Mouse (Mus musculus) midbrain, embryonic 14.5 days (tissue): ENCODE results near the gene Dlg4. TPM values are rescaled to one million over a fixed set of nuclear protein-coding genes. Genes with fewer than 3 reads are reported as not detected.
A peak's percentile ranks its signal among the peaks of the same experiment; 100 is the strongest.

Experiments
- ATAC-seq: fragments of 200-750 bp; cut with Nextera tagmentation; 2 replicates; pipeline ENCODE4 v1.8.0; 2017; ENCODE audit warnings: moderate number of reproducible peaks, moderate library complexity; ENCODE audit not compliant: low FRiP score, low TSS enrichment
- DNase-seq: peaks from one replicate; pipeline ENCODE4 v3.0.0-alpha.2; 2015
- H3K27ac ChIP-seq: fragments of 300-500 bp; sonication (generic); replicated peaks from 2 replicates; pipeline ENCODE4 v1.5.1; 2014; ENCODE audit warnings: mild to moderate bottlenecking, low read depth, low read length, moderate library complexity
- H3K27me3 ChIP-seq: fragments of 300-500 bp; sonication (generic); 2 replicates; pipeline ENCODE4 v1.6.1; 2014; ENCODE audit warnings: low read length, control low read depth, mixed read lengths; ENCODE audit not compliant: control insufficient read depth, insufficient read depth
- H3K36me3 ChIP-seq: fragments of 300-500 bp; sonication (generic); 2 replicates; pipeline ENCODE4 v1.6.1; 2014; ENCODE audit warnings: low read length, control low read depth; ENCODE audit not compliant: control insufficient read depth, insufficient read depth
- H3K4me1 ChIP-seq: fragments of 300-500 bp; sonication (generic); 2 replicates; pipeline ENCODE4 v1.6.1; 2014; ENCODE audit warnings: mild to moderate bottlenecking, antibody characterized with exemption, low read length, control low read depth; ENCODE audit not compliant: control insufficient read depth, insufficient read depth
- H3K4me2 ChIP-seq: fragments of 300-500 bp; sonication (generic); 2 replicates; pipeline ENCODE4 v1.6.1; 2014; ENCODE audit warnings: mild to moderate bottlenecking, low read length, moderate library complexity
- H3K4me3 ChIP-seq: fragments of 300-500 bp; sonication (generic); replicated peaks from 2 replicates; pipeline ENCODE4 v1.5.1; 2014; ENCODE audit warnings: low read depth, low read length
- H3K9ac ChIP-seq: fragments of 300-500 bp; sonication (generic); replicated peaks from 2 replicates; pipeline ENCODE4 v1.6.1; 2014; ENCODE audit warnings: mild to moderate bottlenecking, low read length, moderate library complexity
- H3K9me3 ChIP-seq: fragments of 300-500 bp; sonication (generic); 2 replicates; pipeline ENCODE4 v1.6.1; 2016; ENCODE audit warnings: low read length, control low read depth, mixed read lengths; ENCODE audit not compliant: control insufficient read depth
- WGBS: fragments of 180-500 bp; shearing (Covaris S2); extraction: QIAGEN DNeasy Blood & Tissue Kit; methylation state at CpG from one replicate; pipeline ENCODE4 v1.1.7; 2014; 5-methylcytosine and 5-hydroxymethylcytosine counted together
- polyA plus RNA-seq: library from polyadenylated mRNA; unstranded; fragments of >200 nt; fragmentation: Nextera tagmentation; extraction: Ambion mirVana; gene quantifications from 2 replicates; pipeline ENCODE4 v1.2.1, GENCODE M21; 2014

Gene Dlg4
- polyA plus RNA-seq: 33.1 and 41.0 TPM in 2 replicates

- Histone ChIP-seq H3K4me2 (peak within 1 kb of the TSS; percentile 89), H3K27ac (peak within 1 kb of the TSS; percentile 94), H3K9ac (peak within 1 kb of the TSS; percentile 80), H3K4me3 (peak within 1 kb of the TSS; percentile 77), H3K9me3 (no peaks in the 10 kb centered on the region), H3K36me3 (peaks cover 25% of the 10 kb centered on the region), H3K4me1 (peaks cover 42% of the 10 kb centered on the region), H3K27me3 (no peaks in the 10 kb centered on the region)
- no peak for DNase-seq
- WGBS: 50% methylated on average over 3 of the region's 3 CpGs
- ATAC-seq: no peak
Observed at GRCm38 (mm10) chr11:70016669-70017068, at the start of gene Dlg4. Dlg4 (plus strand) TSS chr11:70016942.

- no peak overlapping the region for H3K27ac ChIP-seq
- no peak overlapping the region for H3K4me2 ChIP-seq
- WGBS: 92% methylated on average over 4 of the region's 4 CpGs
- peaks cover 39% of the 10 kb centered on the region for H3K36me3 ChIP-seq
- DNase-seq (no peak), ATAC-seq (no peak)
- no peak overlapping the region for H3K4me3 ChIP-seq
- no peaks in the 10 kb centered on the region for H3K9me3 ChIP-seq
- 0 out of 2 replicates have a peak, but pooled peaks cover 5% of the 10 kb centered on the region for H3K4me1 ChIP-seq
- H3K9ac ChIP-seq: no peak overlapping the region
- H3K27me3 ChIP-seq: peaks cover 45% of the 10 kb centered on the region
Observed at GRCm38 (mm10) chr11:69968793-69969192, 47.9 kb upstream of the Dlg4 start.

- H3K36me3 ChIP-seq: peaks cover 53% of the 10 kb centered on the region
- no peak for ATAC-seq
- 90% methylated on average over 6 of the region's 6 CpGs for WGBS
Observed at GRCm38 (mm10) chr11:69970222-69970621, 46.5 kb upstream of the Dlg4 start.

GRCm38 (mm10) chr11:69970775-69971174, 46.0 kb upstream of the Dlg4 start:
- H3K4me1 ChIP-seq: 0 out of 2 replicates have a peak, but pooled peaks cover 5% of the 10 kb centered on the region
- 89% methylated on average over 3 of the region's 3 CpGs for WGBS
- ATAC-seq (no peak), DNase-seq (no peak)
- no peak overlapping the region for H3K27ac ChIP-seq
- no peak overlapping the region for H3K9ac ChIP-seq
- H3K36me3 ChIP-seq: peaks cover 57% of the 10 kb centered on the region
- peaks cover 26% of the 10 kb centered on the region for H3K27me3 ChIP-seq
- no peak overlapping the region for H3K4me2 ChIP-seq
- no peak overlapping the region for H3K4me3 ChIP-seq
- no peaks in the 10 kb centered on the region for H3K9me3 ChIP-seq

More at GRCm38 (mm10) chr11:69970222-69970621, 46.5 kb upstream of the Dlg4 start:
- Histone ChIP-seq H3K4me3 (no peak overlapping the region), H3K9ac (no peak overlapping the region), H3K4me1 (0 out of 2 replicates have a peak, but pooled peaks cover 5% of the 10 kb centered on the region), H3K9me3 (no peaks in the 10 kb centered on the region), H3K4me2 (no peak overlapping the region), H3K27ac (no peak overlapping the region), H3K27me3 (peaks cover 31% of the 10 kb centered on the region)
- no peak for DNase-seq

GRCm38 (mm10) chr11:69974907-69975306, 41.8 kb upstream of the Dlg4 start:
- Histone ChIP-seq H3K4me2 (no peak overlapping the region), H3K9ac (no peak overlapping the region), H3K9me3 (no peaks in the 10 kb centered on the region), H3K4me3 (no peak overlapping the region), H3K4me1 (peaks cover 11% of the 10 kb centered on the region), H3K36me3 (peaks cover 61% of the 10 kb centered on the region), H3K27ac (no peak overlapping the region), H3K27me3 (no peaks in the 10 kb centered on the region)
- no peak for DNase-seq
- 97% methylated on average over 2 of the region's 2 CpGs for WGBS
- no peak for ATAC-seq

- Histone ChIP-seq H3K27me3 (no peaks in the 10 kb centered on the region), H3K9ac (no peak overlapping the region), H3K9me3 (no peaks in the 10 kb centered on the region), H3K27ac (no peak overlapping the region), H3K4me3 (no peak overlapping the region), H3K4me2 (no peak overlapping the region), H3K4me1 (peaks cover 11% of the 10 kb centered on the region), H3K36me3 (peaks cover 53% of the 10 kb centered on the region)
- DNase-seq: no peak
- 96% methylated on average over 4 of the region's 4 CpGs for WGBS
- ATAC-seq: no peak
Observed at GRCm38 (mm10) chr11:69976271-69976670, 40.5 kb upstream of the Dlg4 start.

GRCm38 (mm10) chr11:69979827-69980195, 36.9 kb upstream of the Dlg4 start:
- 3% methylated on average over 16 of the region's 16 CpGs for WGBS
- H3K9me3 ChIP-seq: no peaks in the 10 kb centered on the region

GRCm38 (mm10) chr11:69980196-69981140, 36.3 kb upstream of the Dlg4 start:
- Histone ChIP-seq H3K9ac (peak overlapping the region; percentile 98), H3K36me3 (peaks cover 40% of the 10 kb centered on the region), H3K4me2 (peak overlapping the region; percentile 80), H3K9me3 (no peaks in the 10 kb centered on the region), H3K4me1 (peaks cover 33% of the 10 kb centered on the region), H3K27ac (peak overlapping the region; percentile 99), H3K4me3 (peak overlapping the region; percentile 100), H3K27me3 (no peaks in the 10 kb centered on the region)
- ATAC-seq: peak; percentile 95
- DNase-seq: peak; percentile 99
- under 1% methylated on average over 43 of the region's 60 CpGs for WGBS

More at GRCm38 (mm10) chr11:69979827-69980195, 36.9 kb upstream of the Dlg4 start:
- ATAC-seq (no peak), DNase-seq (no peak)
- no peaks in the 10 kb centered on the region for H3K27me3 ChIP-seq
- peak overlapping the region; percentile 98 for H3K9ac ChIP-seq
- H3K27ac ChIP-seq: peak overlapping the region; percentile 99
- H3K4me2 ChIP-seq: peak overlapping the region; percentile 80
- H3K4me1 ChIP-seq: peaks cover 33% of the 10 kb centered on the region
- peaks cover 40% of the 10 kb centered on the region for H3K36me3 ChIP-seq
- peak overlapping the region; percentile 100 for H3K4me3 ChIP-seq
